Mouse (Mus musculus) CH12.LX (cell line): ENCODE measurements around the gene Gm5565.
"Not testable (repeated sequence)": the region's sequence is repeated elsewhere in the genome, so short reads cannot be mapped to it uniquely, and the experiment has no call there.

Source experiments
- CTCF ChIP-seq, 2 experiments: IDR thresholded peaks in 1 of 2; conservative IDR thresholded peaks in 1 of 2; 2 replicates each; pipeline ENCODE4 v1.5.1; 2011 to 2012; ENCODE audit warnings: low read depth in 2 of 2, low read length in 2 of 2, improper control_type of control experiment in 1 of 2, inconsistent platforms in 1 of 2, mild to moderate bottlenecking in 1 of 2, moderate library complexity in 1 of 2
- EP300 ChIP-seq: IDR thresholded peaks from 2 replicates; pipeline ENCODE4 v1.6.1; 2011; ENCODE audit warnings: low read length, improper control_type of control experiment
- POLR2A ChIP-seq: IDR thresholded peaks from 2 replicates; pipeline ENCODE4 v1.6.1; 2011; ENCODE audit warnings: low read depth, mild to moderate bottlenecking, improper control_type of control experiment, low read length

GRCm38 (mm10) chr5:146187441-146187840 is 27.1 kb upstream of the Gm5565 start:
- peak; percentile 63 to 74 for TF ChIP-seq CTCF (conservative IDR thresholded peaks at IDR 0.05 in 1 of 2, IDR thresholded peaks at IDR 0.05 in 1 of 2; ENCODE audit: low read depth in 2 of 2, low read length in 2 of 2)
- TF ChIP-seq POLR2A, EP300: not testable (repeated sequence)
